ENCODE assay signal across 31 mouse cellular contexts in genomic region chr10:106179651-106180050, GRCm38 (mm10).
DNase-seq lines count a peak whose midpoint lies in the region; ATAC-seq and TF ChIP-seq lines count a peak whose summit lies in the region.
"Had no signal": no experiment of that assay in that cellular context is flagged by ENCODE, and none has a peak within 500 bp of the region (broad histone marks: within the 10 kb centered on the region; RNA-seq: fewer than 3 reads in every experiment).

No protein-coding gene starts in this region.

- H3K9me3 ChIP-seq in embryonic facial prominence, embryonic 14.5 days (ENCODE audit: control insufficient read depth, low read length) = no peaks in the 10 kb centered on the region
- H3K9me3 ChIP-seq in embryonic facial prominence, embryonic 10.5 days = no peaks in the 10 kb centered on the region
- no peaks in the 10 kb centered on the region for H3K9me3 ChIP-seq in midbrain, embryonic 13.5 days
- H3K9me3 ChIP-seq: embryonic facial prominence, embryonic 12.5 days; embryonic facial prominence, embryonic 15.5 days; forebrain, embryonic 10.5 days; forebrain, embryonic 12.5 days had no signal

- no peak for TF ChIP-seq CTCF in left cerebral cortex, adult 2 months (IDR thresholded peaks at IDR 0.05)

- WGBS in embryonic facial prominence, embryonic 14.5 days = 74% methylated on average over 3 of the region's 3 CpGs
- WGBS in embryonic facial prominence, embryonic 10.5 days = 90% methylated on average over 3 of the region's 3 CpGs
- WGBS in midbrain, embryonic 13.5 days = 86% methylated on average over 3 of the region's 3 CpGs

- no peaks in the 10 kb centered on the region for H3K27me3 ChIP-seq in embryonic facial prominence, embryonic 14.5 days (replicated peaks; ENCODE audit: control insufficient read depth, insufficient read depth, low read length)
- H3K27me3 ChIP-seq in embryonic facial prominence, embryonic 10.5 days (replicated peaks; ENCODE audit: low read depth, poor library complexity, severe bottlenecking) = no peaks in the 10 kb centered on the region
- no peaks in the 10 kb centered on the region for H3K27me3 ChIP-seq in midbrain, embryonic 13.5 days
- H3K27me3 ChIP-seq: CH12.LX; embryonic facial prominence, embryonic 12.5 days; embryonic facial prominence, embryonic 15.5 days; forebrain, embryonic 12.5 days; Patski had no signal

- no peak overlapping the region for H3K27ac ChIP-seq in embryonic facial prominence, embryonic 14.5 days (replicated peaks; ENCODE audit: low read depth, low read length)
- H3K27ac ChIP-seq in embryonic facial prominence, embryonic 10.5 days (replicated peaks) = no peak overlapping the region
- no peak overlapping the region for H3K27ac ChIP-seq in left cerebral cortex, adult 2 months
- no peak overlapping the region for H3K27ac ChIP-seq in midbrain, embryonic 13.5 days
- H3K27ac ChIP-seq: embryonic facial prominence, embryonic 12.5 days; embryonic facial prominence, embryonic 15.5 days; forebrain, embryonic 10.5 days; forebrain, embryonic 12.5 days had no signal

- peak; percentile 29 for DNase-seq in embryonic facial prominence, embryonic 14.5 days (ENCODE audit: low spot score)
- no peak for DNase-seq in embryonic facial prominence, embryonic 10.5 days (ENCODE audit: low spot score)
- DNase-seq in frontal cortex, adult 2 months (ENCODE audit: extremely low spot score in 1 of 2, low spot score in 1 of 2) = peak; percentile 15 to 16
- no peak for DNase-seq in frontal cortex, postnatal 10 days (ENCODE audit: low spot score in 2 of 2)
- peak; percentile 19 to 46 for DNase-seq in left cerebral cortex, adult 9 months (ENCODE audit: low spot score in 2 of 2)
- DNase-seq in left cerebral cortex, adult 2 months (ENCODE audit: extremely low spot score in 1 of 2, low spot score in 2 of 2) = no peak
- peak; percentile 73 for DNase-seq in brain, adult 2 months (ENCODE audit: low read depth, low spot score)
- DNase-seq: adrenal gland, adult 8-10 months; adrenal gland, postnatal 14 days; adrenal gland, postnatal 36 days; B cell, adult 2 months; cerebellum, adult 11 months; cerebellum, adult 18-20 months; cerebellum, adult 8-10 months; cerebellum, adult 9-11 months; cerebellum, postnatal 14 days; cerebellum, postnatal 36 days; embryo, embryonic 11 days had no signal

- H3K36me3 ChIP-seq in embryonic facial prominence, embryonic 14.5 days (ENCODE audit: control insufficient read depth, insufficient read depth, low read length) = no peaks in the 10 kb centered on the region
- no peaks in the 10 kb centered on the region for H3K36me3 ChIP-seq in embryonic facial prominence, embryonic 10.5 days (replicated peaks)
- no peaks in the 10 kb centered on the region for H3K36me3 ChIP-seq in midbrain, embryonic 13.5 days
- H3K36me3 ChIP-seq: embryonic facial prominence, embryonic 12.5 days; embryonic facial prominence, embryonic 15.5 days; forebrain, embryonic 10.5 days; forebrain, embryonic 12.5 days; G1E had no signal

- H3K4me1 ChIP-seq in embryonic facial prominence, embryonic 14.5 days (ENCODE audit: control insufficient read depth, insufficient read depth, low read length) = no peaks in the 10 kb centered on the region
- no peaks in the 10 kb centered on the region for H3K4me1 ChIP-seq in embryonic facial prominence, embryonic 10.5 days
- H3K4me1 ChIP-seq in midbrain, embryonic 13.5 days (replicated peaks) = no peaks in the 10 kb centered on the region
- H3K4me1 ChIP-seq: embryonic facial prominence, embryonic 12.5 days; embryonic facial prominence, embryonic 15.5 days; forebrain, embryonic 10.5 days; forebrain, embryonic 12.5 days had no signal

- H3K9ac ChIP-seq in embryonic facial prominence, embryonic 14.5 days (ENCODE audit: low read depth, low read length) = no peak overlapping the region
- H3K9ac ChIP-seq in midbrain, embryonic 13.5 days (replicated peaks) = no peak overlapping the region
- H3K9ac ChIP-seq: embryonic facial prominence, embryonic 12.5 days; embryonic facial prominence, embryonic 15.5 days; forebrain, embryonic 12.5 days had no signal

- no peak overlapping the region for H3K4me2 ChIP-seq in embryonic facial prominence, embryonic 14.5 days (ENCODE audit: low read depth, low read length)
- no peak overlapping the region for H3K4me2 ChIP-seq in midbrain, embryonic 13.5 days (replicated peaks)
- H3K4me2 ChIP-seq: embryonic facial prominence, embryonic 12.5 days; embryonic facial prominence, embryonic 15.5 days; forebrain, embryonic 12.5 days had no signal

- no peak for ATAC-seq in embryonic facial prominence, embryonic 14.5 days (ENCODE audit: low read depth)
- no peak for ATAC-seq in midbrain, embryonic 13.5 days
- ATAC-seq: activated CD4-positive, CD25-positive, alpha-beta regulatory T cell, adult 4 months; CD4-positive, CD25-positive, alpha-beta regulatory T cell, adult 4 months; forebrain, embryonic 14.5 days; forebrain, embryonic 16.5 days; Patski had no signal

- no peak overlapping the region for H3K4me3 ChIP-seq in embryonic facial prominence, embryonic 14.5 days (ENCODE audit: low read depth, low read length)
- H3K4me3 ChIP-seq in embryonic facial prominence, embryonic 10.5 days = no peak overlapping the region
- no peak overlapping the region for H3K4me3 ChIP-seq in left cerebral cortex, adult 2 months
- H3K4me3 ChIP-seq in midbrain, embryonic 13.5 days (replicated peaks) = no peak overlapping the region
- H3K4me3 ChIP-seq: embryonic facial prominence, embryonic 12.5 days; embryonic facial prominence, embryonic 15.5 days; erythroblast, embryonic 14.5 days; forebrain, embryonic 10.5 days; forebrain, embryonic 12.5 days had no signal

- intact Hi-C loops in left cerebral cortex, adult 2 months (cut with DNase I) = no loop called here

Comparison
In these comparisons a context has a peak if more than half of its experiments do, and no peak if none do; other contexts are left out.
1. DNase-seq: peak in embryonic facial prominence, embryonic 14.5 days (single experiment), frontal cortex, adult 2 months (2 of 2), left cerebral cortex, adult 9 months (2 of 2) and brain, adult 2 months (single experiment); none in embryonic facial prominence, embryonic 10.5 days (single experiment), frontal cortex, postnatal 10 days (0 of 2) and left cerebral cortex, adult 2 months (0 of 2).